Mouse (Mus musculus) liver, postnatal 0 days (tissue): ENCODE measurements at regions not wholly inside any gene's neighbourhood (a gene's known extent, or its start where the extent isn't known, plus 50 kb on each side); places are given as distances from the start of the nearest gene placed in this dataset.

Experiments
- ATAC-seq: fragments of 200-750 bp; cut with Nextera tagmentation; 2 replicates; pipeline ENCODE4 v1.8.0; 2017; ENCODE audit warnings: mild to moderate bottlenecking, moderate library complexity
- DNase-seq: peaks from one replicate; pipeline ENCODE4 v3.0.0-alpha.2; 2016
- H3K27ac ChIP-seq: fragments of 300-500 bp; sonication (generic); 2 replicates; pipeline ENCODE4 v1.5.1; 2014; ENCODE audit warnings: antibody characterized with exemption, moderate library complexity, mild to moderate bottlenecking, low read depth
- H3K27me3 ChIP-seq: fragments of 300-500 bp; sonication (generic); 2 replicates; pipeline ENCODE4 v1.6.1; 2014; ENCODE audit warnings: low read length, control low read depth, mixed read lengths; ENCODE audit not compliant: insufficient read depth
- H3K36me3 ChIP-seq: fragments of 300-500 bp; sonication (generic); replicated peaks from 2 replicates; pipeline ENCODE4 v1.6.1; 2014; ENCODE audit warnings: mild to moderate bottlenecking, control low read depth, low read length, moderate library complexity, mixed read lengths; ENCODE audit not compliant: insufficient read depth
- H3K4me1 ChIP-seq: fragments of 300-500 bp; sonication (generic); 2 replicates; pipeline ENCODE4 v1.6.1; 2014; ENCODE audit warnings: antibody characterized with exemption, mild to moderate bottlenecking, control low read depth; ENCODE audit not compliant: insufficient read depth
- H3K4me2 ChIP-seq: fragments of 300-500 bp; sonication (generic); 2 replicates; pipeline ENCODE4 v1.6.1; 2014; ENCODE audit warnings: low read depth, mild to moderate bottlenecking, low read length, moderate library complexity, mixed read lengths
- H3K4me3 ChIP-seq: fragments of 300-500 bp; sonication (generic); 2 replicates; pipeline ENCODE4 v1.5.1; 2014; ENCODE audit warnings: low read depth, low read length
- H3K9ac ChIP-seq: fragments of 300-500 bp; sonication (generic); replicated peaks from 2 replicates; pipeline ENCODE4 v1.6.1; 2014; ENCODE audit warnings: mild to moderate bottlenecking, moderate library complexity
- H3K9me3 ChIP-seq: fragments of 300-500 bp; sonication (generic); 2 replicates; pipeline ENCODE4 v1.6.1; 2016; ENCODE audit warnings: mild to moderate bottlenecking, control low read depth, low read length, mixed read lengths
- CTCF ChIP-seq: sonication (generic); IDR thresholded peaks from 2 replicates; pipeline ENCODE4 v1.5.1; 2016; ENCODE audit warnings: antibody characterized with exemption, low read depth
- EP300 ChIP-seq: IDR thresholded peaks from 2 replicates; pipeline ENCODE4 v1.6.1; 2016; ENCODE audit warnings: antibody characterized with exemption, low read depth, mild to moderate bottlenecking
- WGBS: fragments of 180-500 bp; shearing (Covaris S2); extraction: QIAGEN DNeasy Blood & Tissue Kit; methylation state at CpG from one replicate; pipeline ENCODE4 v1.1.7; 2014; ENCODE audit not compliant: insufficient replicate concordance; 5-methylcytosine and 5-hydroxymethylcytosine counted together

- ATAC-seq (no peak), DNase-seq (no peak)
- H3K9me3 ChIP-seq = no peaks in the 10 kb centered on the region
- no peak overlapping the region for H3K4me2 ChIP-seq
- H3K36me3 ChIP-seq = no peaks in the 10 kb centered on the region
- no peaks in the 10 kb centered on the region for H3K4me1 ChIP-seq
- no peak overlapping the region for H3K9ac ChIP-seq
- H3K27ac ChIP-seq = no peak overlapping the region
- WGBS = 68% methylated on average over 6 of the region's 6 CpGs
- no peak overlapping the region for H3K4me3 ChIP-seq
- TF ChIP-seq CTCF (no peak), EP300 (no peak)
- no peaks in the 10 kb centered on the region for H3K27me3 ChIP-seq
Measured at GRCm38 (mm10) chr8:103438995-103439717, 653.7 kb upstream of the Cdh11 start.

GRCm38 (mm10) chr8:103441163-103441562 is 655.7 kb upstream of the Cdh11 start:
- H3K4me2 ChIP-seq = no peak overlapping the region
- peak; percentile 60 for TF ChIP-seq CTCF
- no peak for TF ChIP-seq EP300
- H3K9me3 ChIP-seq = no peaks in the 10 kb centered on the region
- WGBS = 39% methylated on average over 5 of the region's 5 CpGs
- H3K9ac ChIP-seq = no peak overlapping the region
- H3K4me3 ChIP-seq = no peak overlapping the region
- no peak for ATAC-seq
- no peaks in the 10 kb centered on the region for H3K27me3 ChIP-seq
- no peak overlapping the region for H3K27ac ChIP-seq
- peak; percentile 21 for DNase-seq
- no peaks in the 10 kb centered on the region for H3K36me3 ChIP-seq
- H3K4me1 ChIP-seq = no peaks in the 10 kb centered on the region

GRCm38 (mm10) chr8:103442420-103443125 is 657.1 kb upstream of the Cdh11 start:
- 28% methylated on average over 6 of the region's 6 CpGs for WGBS
- no peaks in the 10 kb centered on the region for H3K9me3 ChIP-seq
- no peak for ATAC-seq
- H3K27me3 ChIP-seq = no peaks in the 10 kb centered on the region
- no peak overlapping the region for H3K9ac ChIP-seq
- TF ChIP-seq EP300 (no peak), CTCF (no peak)
- H3K27ac ChIP-seq = no peak overlapping the region
- no peaks in the 10 kb centered on the region for H3K36me3 ChIP-seq
- H3K4me1 ChIP-seq = no peaks in the 10 kb centered on the region
- no peak overlapping the region for H3K4me2 ChIP-seq
- DNase-seq = no peak
- H3K4me3 ChIP-seq = no peak overlapping the region

- ATAC-seq (no peak), DNase-seq (no peak)
- Histone ChIP-seq H3K27ac (no peak overlapping the region), H3K9me3 (no peaks in the 10 kb centered on the region), H3K4me2 (no peak overlapping the region), H3K27me3 (no peaks in the 10 kb centered on the region), H3K36me3 (no peaks in the 10 kb centered on the region), H3K4me3 (no peak overlapping the region), H3K9ac (no peak overlapping the region), H3K4me1 (no peaks in the 10 kb centered on the region)
- WGBS = 54% methylated on average over 7 of the region's 7 CpGs
- TF ChIP-seq EP300 (no peak), CTCF (no peak)
Measured at GRCm38 (mm10) chr8:103444577-103444976, 656.8 kb upstream of the Cdh5 start.

- H3K9me3 ChIP-seq = no peaks in the 10 kb centered on the region
- ATAC-seq (no peak), DNase-seq (no peak)
- no peaks in the 10 kb centered on the region for H3K4me1 ChIP-seq
- WGBS = 63% methylated on average over 2 of the region's 2 CpGs
- no peak overlapping the region for H3K4me2 ChIP-seq
- no peak overlapping the region for H3K27ac ChIP-seq
- H3K9ac ChIP-seq = no peak overlapping the region
- no peak for TF ChIP-seq CTCF
- TF ChIP-seq EP300 = no peak
- no peaks in the 10 kb centered on the region for H3K36me3 ChIP-seq
- H3K27me3 ChIP-seq = no peaks in the 10 kb centered on the region
- no peak overlapping the region for H3K4me3 ChIP-seq
Measured at GRCm38 (mm10) chr8:103445378-103445777, 656.0 kb upstream of the Cdh5 start.

GRCm38 (mm10) chr8:103447916-103448315 is 653.5 kb upstream of the Cdh5 start:
- 75% methylated on average over 5 of the region's 5 CpGs for WGBS

More at GRCm38 (mm10) chr8:103447916-103448315, 653.5 kb upstream of the Cdh5 start:
- Histone ChIP-seq H3K27ac (no peak overlapping the region), H3K36me3 (no peaks in the 10 kb centered on the region), H3K9ac (no peak overlapping the region), H3K9me3 (no peaks in the 10 kb centered on the region), H3K27me3 (no peaks in the 10 kb centered on the region), H3K4me3 (no peak overlapping the region), H3K4me1 (no peaks in the 10 kb centered on the region), H3K4me2 (no peak overlapping the region)
- DNase-seq (no peak), ATAC-seq (no peak)
- TF ChIP-seq CTCF = no peak
- TF ChIP-seq EP300 = no peak
